Mouse (Mus musculus) heart, postnatal 0 days (tissue): ENCODE data around the gene Sufu. TPM values are rescaled to one million over a fixed set of nuclear protein-coding genes. Genes with fewer than 3 reads are reported as not detected.

ENCODE experiments used
- ATAC-seq: fragments of 200-750 bp; cut with Nextera tagmentation; 2 replicates; pipeline ENCODE4 v1.8.0; 2017; ENCODE audit warnings: low read depth, moderate number of reproducible peaks, moderate library complexity; ENCODE audit not compliant: insufficient read depth
- DNase-seq: peaks from one replicate; pipeline ENCODE4 v3.0.0-alpha.2; 2016; ENCODE audit warnings: low spot score
- H3K27ac ChIP-seq: fragments of 300-500 bp; sonication (generic); 2 replicates; pipeline ENCODE4 v1.5.1; 2014; ENCODE audit warnings: low read depth, mild to moderate bottlenecking
- H3K27me3 ChIP-seq: fragments of 300-500 bp; sonication (generic); 2 replicates; pipeline ENCODE4 v1.6.1; 2014; ENCODE audit warnings: low read length, mixed read lengths; ENCODE audit not compliant: control insufficient read depth, insufficient read depth
- H3K36me3 ChIP-seq: fragments of 300-500 bp; sonication (generic); replicated peaks from 2 replicates; pipeline ENCODE4 v1.6.1; 2014; ENCODE audit warnings: low read length, mixed read lengths; ENCODE audit not compliant: control insufficient read depth, insufficient read depth
- H3K4me1 ChIP-seq: fragments of 300-500 bp; sonication (generic); 2 replicates; pipeline ENCODE4 v1.6.1; 2014; ENCODE audit warnings: antibody characterized with exemption; ENCODE audit not compliant: control insufficient read depth, insufficient read depth
- H3K4me2 ChIP-seq: fragments of 300-500 bp; sonication (generic); 2 replicates; pipeline ENCODE4 v1.6.1; 2014; ENCODE audit warnings: low read depth, mild to moderate bottlenecking, low read length, moderate library complexity
- H3K4me3 ChIP-seq: fragments of 300-500 bp; sonication (generic); 2 replicates; pipeline ENCODE4 v1.5.1; 2014; ENCODE audit warnings: low read depth, low read length
- H3K9ac ChIP-seq: fragments of 300-500 bp; sonication (generic); replicated peaks from 2 replicates; pipeline ENCODE4 v1.6.1; 2014; ENCODE audit warnings: low read depth, low read length, mixed read lengths
- H3K9me3 ChIP-seq: fragments of 300-500 bp; sonication (generic); replicated peaks from 2 replicates; pipeline ENCODE4 v1.6.1; 2016; ENCODE audit warnings: low read length; ENCODE audit not compliant: control insufficient read depth
- CTCF ChIP-seq: IDR thresholded peaks from 2 replicates; pipeline ENCODE4 v1.5.1; 2016; ENCODE audit warnings: antibody characterized with exemption, control low read depth, low read depth
- EP300 ChIP-seq: IDR thresholded peaks from 2 replicates; pipeline ENCODE4 v1.6.1; 2016; ENCODE audit warnings: antibody characterized with exemption, low read depth
- WGBS: fragments of 180-500 bp; shearing (Covaris S2); extraction: QIAGEN DNeasy Blood & Tissue Kit; methylation state at CpG from one replicate; pipeline ENCODE4 v1.1.7; 2014; 5-methylcytosine and 5-hydroxymethylcytosine counted together
- polyA plus RNA-seq: library from polyadenylated mRNA; unstranded; fragments of >200 nt; fragmentation: Nextera tagmentation; extraction: Ambion mirVana; gene quantifications from 2 replicates; pipeline ENCODE4 v1.2.1, GENCODE M21; 2015
- total RNA-seq: library from RNA; depleted of rRNA; stranded (reverse); fragments of >200 nt; gene quantifications from 2 replicates; pipeline ENCODE4 v1.2.3, GENCODE M21; 2014; ENCODE audit warnings: low replicate concordance

Sufu gene
- total and polyA plus RNA-seq, 2 experiments from 2014 or later: 9.2 to 11.0 TPM

DNA sequence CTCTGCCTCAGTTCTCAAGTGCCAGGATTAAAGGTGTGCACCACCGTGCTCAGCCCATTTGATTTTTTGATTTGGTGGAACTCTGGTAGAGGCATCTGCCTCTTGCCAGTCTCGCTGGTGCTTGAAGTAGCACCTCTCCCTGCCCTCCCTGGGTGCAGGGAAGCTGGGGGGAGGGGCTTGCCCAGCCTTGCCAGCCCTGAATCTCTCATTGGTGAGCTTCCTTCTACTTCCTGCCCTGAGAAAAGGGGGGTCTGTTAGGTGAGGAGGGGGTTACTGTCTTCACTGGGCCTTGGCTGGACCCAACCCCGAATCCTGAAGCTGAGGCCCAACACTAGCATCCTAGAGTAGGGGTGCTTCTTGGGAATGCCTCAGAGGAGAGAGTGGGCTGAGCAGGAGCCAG, 112.0 kb downstream of the Sufu start:
- peaks cover 66% of the 10 kb centered on the region for H3K36me3 ChIP-seq
- ATAC-seq (no peak), DNase-seq (no peak)
- H3K4me3 ChIP-seq: no peak overlapping the region
- WGBS: 68% methylated on average over 3 of the region's 3 CpGs
- H3K4me1 ChIP-seq: peaks cover 66% of the 10 kb centered on the region
- TF ChIP-seq CTCF (no peak), EP300 (no peak)
- H3K4me2 ChIP-seq: no peak overlapping the region
- H3K9ac ChIP-seq: no peak overlapping the region
- no peaks in the 10 kb centered on the region for H3K27me3 ChIP-seq
- no peaks in the 10 kb centered on the region for H3K9me3 ChIP-seq
- peak overlapping the region; percentile 17 for H3K27ac ChIP-seq

DNA sequence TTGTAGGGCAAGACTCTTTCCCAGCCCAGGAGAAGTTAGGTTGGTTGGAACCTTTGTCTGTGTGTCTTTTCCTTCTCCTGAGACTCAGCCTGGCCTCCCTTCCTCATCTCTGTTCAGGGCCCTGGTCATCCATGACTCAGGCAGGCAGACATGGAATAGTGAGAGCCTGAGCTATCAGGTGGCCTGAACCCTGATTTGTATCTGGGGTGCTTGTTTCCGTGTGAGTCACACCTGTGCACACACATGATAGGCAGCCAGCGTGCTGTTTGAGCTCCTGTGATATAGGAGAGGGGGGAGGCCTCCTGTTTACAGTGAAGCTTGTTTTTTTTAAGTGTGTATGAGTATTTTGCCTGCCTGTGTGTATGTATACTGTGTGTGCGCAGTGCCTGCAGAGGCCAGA, 112.5 kb downstream of the Sufu start:
- DNase-seq (no peak), ATAC-seq (no peak)
- Histone ChIP-seq H3K4me2 (no peak overlapping the region), H3K27ac (peak overlapping the region; percentile 17), H3K4me1 (peaks cover 66% of the 10 kb centered on the region), H3K27me3 (no peaks in the 10 kb centered on the region), H3K36me3 (peaks cover 71% of the 10 kb centered on the region), H3K4me3 (no peak overlapping the region), H3K9ac (no peak overlapping the region), H3K9me3 (no peaks in the 10 kb centered on the region)
- TF ChIP-seq CTCF (no peak), EP300 (no peak)
- 61% methylated on average over 3 of the region's 3 CpGs for WGBS

DNA sequence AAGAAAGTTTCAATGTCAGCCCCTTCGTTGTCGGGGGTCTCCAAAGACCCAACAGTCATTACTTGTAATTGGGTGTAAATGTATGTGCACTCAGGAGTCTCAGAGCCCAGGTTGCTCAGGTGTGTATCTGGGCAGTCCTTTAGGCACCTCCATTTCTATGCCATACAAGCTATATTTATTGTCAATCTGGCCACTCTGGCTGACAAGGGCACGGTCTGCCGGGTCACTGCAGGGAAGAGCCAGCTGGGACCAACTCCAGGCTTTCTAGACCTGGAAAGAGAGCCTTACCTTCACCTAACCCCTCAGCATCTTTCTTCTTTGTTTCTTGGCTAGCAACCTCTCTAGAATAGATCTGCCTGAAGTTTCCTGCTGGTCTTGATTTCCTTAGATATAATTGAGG, 113.0 kb downstream of the Sufu start:
- Histone ChIP-seq H3K27ac (peak overlapping the region; percentile 59; the same call in 1 of the 2 replicates), H3K4me1 (peaks cover 65% of the 10 kb centered on the region), H3K27me3 (no peaks in the 10 kb centered on the region), H3K9ac (no peak overlapping the region), H3K9me3 (no peaks in the 10 kb centered on the region), H3K4me3 (no peak overlapping the region), H3K36me3 (peaks cover 76% of the 10 kb centered on the region), H3K4me2 (no peak overlapping the region)
- WGBS: 64% methylated on average over 4 of the region's 4 CpGs
- ATAC-seq (no peak), DNase-seq (no peak)
- TF ChIP-seq CTCF: no peak
- TF ChIP-seq EP300: no peak

DNA sequence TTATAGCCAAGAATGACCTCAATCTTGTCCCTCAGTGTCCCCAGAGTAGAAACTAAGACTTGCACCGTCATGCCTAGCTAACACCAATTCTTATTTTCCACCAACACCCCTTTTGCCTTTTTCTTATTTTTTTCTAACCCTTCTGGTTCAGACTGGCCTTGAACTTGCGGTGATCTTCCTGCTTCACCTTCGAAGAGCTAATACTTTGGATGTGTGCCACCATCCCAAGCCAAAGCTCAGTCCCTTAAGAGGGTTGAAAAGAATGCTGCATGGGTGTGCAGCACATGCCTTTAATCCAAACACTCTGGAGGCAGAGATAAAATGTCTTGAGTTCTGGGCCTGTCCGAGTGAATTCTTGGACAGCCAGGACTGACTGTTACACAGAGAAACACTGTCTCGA, 113.7 kb downstream of the Sufu start:
- TF ChIP-seq CTCF: no peak
- TF ChIP-seq EP300: no peak
- DNase-seq (no peak), ATAC-seq (no peak)
- Histone ChIP-seq H3K27me3 (no peaks in the 10 kb centered on the region), H3K27ac (peak overlapping the region; percentile 59), H3K9ac (no peak overlapping the region), H3K4me3 (no peak overlapping the region), H3K4me2 (no peak overlapping the region; the same call in 1 of the 2 replicates), H3K36me3 (peaks cover 80% of the 10 kb centered on the region), H3K4me1 (peaks cover 59% of the 10 kb centered on the region), H3K9me3 (no peaks in the 10 kb centered on the region)
- 26% methylated on average over 5 of the region's 5 CpGs for WGBS

DNA sequence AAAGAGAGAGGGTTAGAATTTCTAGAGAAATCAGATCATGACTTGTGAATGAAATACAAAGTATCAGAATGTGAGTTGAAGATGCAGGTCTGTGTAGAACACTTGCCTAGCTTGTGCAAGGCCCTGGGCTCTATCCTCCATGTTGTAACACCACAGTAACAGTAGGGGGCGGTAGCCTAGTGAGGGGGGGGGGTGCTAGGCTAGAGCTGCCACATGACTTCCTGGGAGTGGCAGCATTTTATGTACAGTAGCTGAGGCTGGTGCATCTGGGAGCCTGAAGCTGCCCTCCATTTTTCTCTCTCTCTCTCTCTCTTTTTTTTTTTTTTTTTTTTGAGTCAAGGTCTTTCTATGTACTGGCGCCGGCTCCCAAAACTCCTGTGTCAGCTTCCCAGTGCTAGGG, 114.1 kb downstream of the Sufu start:
- no peak overlapping the region for H3K4me3 ChIP-seq
- ATAC-seq: peak; percentile 57; the same call in 1 of the 2 replicates
- no peaks in the 10 kb centered on the region for H3K9me3 ChIP-seq
- peak overlapping the region; percentile 59 for H3K27ac ChIP-seq
- peaks cover 80% of the 10 kb centered on the region for H3K36me3 ChIP-seq
- no peak overlapping the region; the same call in 1 of the 2 replicates for H3K4me2 ChIP-seq
- TF ChIP-seq CTCF: peak; percentile 50
- no peak for TF ChIP-seq EP300
- no peak overlapping the region for H3K9ac ChIP-seq
- WGBS: 41% methylated on average over 3 of the region's 3 CpGs
- peaks cover 55% of the 10 kb centered on the region for H3K4me1 ChIP-seq
- H3K27me3 ChIP-seq: no peaks in the 10 kb centered on the region
- no peak for DNase-seq

DNA sequence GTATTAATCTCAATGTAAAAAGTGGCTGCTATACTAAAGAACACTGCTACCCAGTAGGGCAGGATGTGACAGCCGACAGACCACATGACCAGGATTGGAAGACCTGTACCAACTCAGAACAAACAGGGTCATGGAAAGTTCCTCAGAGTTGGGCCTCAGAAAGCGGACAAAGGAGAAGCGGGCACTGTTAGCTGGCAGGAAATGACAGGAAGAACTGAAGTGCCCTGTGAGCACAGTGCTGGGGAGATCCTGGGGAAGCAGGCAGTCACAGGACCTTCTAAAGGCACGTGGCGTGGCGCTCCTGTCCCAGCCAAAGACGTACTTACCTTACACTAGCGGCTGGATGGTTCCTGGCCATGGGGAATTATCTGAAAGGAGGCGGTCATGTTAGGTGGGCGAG, 114.6 kb downstream of the Sufu start:
- peaks cover 50% of the 10 kb centered on the region for H3K4me1 ChIP-seq
- H3K27ac ChIP-seq: peak overlapping the region; percentile 59
- TF ChIP-seq CTCF (no peak), EP300 (no peak)
- H3K9ac ChIP-seq: no peak overlapping the region
- no peak for DNase-seq
- peak overlapping the region; percentile 17; the same call in 1 of the 2 replicates for H3K4me2 ChIP-seq
- no peak overlapping the region for H3K4me3 ChIP-seq
- H3K9me3 ChIP-seq: no peaks in the 10 kb centered on the region
- ATAC-seq: peak; percentile 25; the same call in 1 of the 2 replicates
- no peaks in the 10 kb centered on the region for H3K27me3 ChIP-seq
- WGBS: 55% methylated on average over 10 of the region's 10 CpGs
- H3K36me3 ChIP-seq: peaks cover 81% of the 10 kb centered on the region
